Mouse (Mus musculus) CH12.LX (cell line): ENCODE measurements around the gene Pigt.

ENCODE experiments used
- E2F4 ChIP-seq: IDR thresholded peaks from 2 replicates; pipeline ENCODE4 v1.6.1; 2011; ENCODE audit warnings: low read depth, low read length, improper control_type of control experiment; ENCODE audit not compliant: insufficient replicate concordance
- ELF1 ChIP-seq: IDR thresholded peaks from 2 replicates; pipeline ENCODE4 v1.6.1; 2014; ENCODE audit warnings: low read depth, mild to moderate bottlenecking, inconsistent platforms, low read length, improper control_type of control experiment
- IRF4 ChIP-seq: IDR thresholded peaks from 2 replicates; pipeline ENCODE4 v1.6.1; 2014; ENCODE audit warnings: low read depth, mild to moderate bottlenecking, inconsistent platforms, low read length, improper control_type of control experiment
- POLR2A ChIP-seq: IDR thresholded peaks from 2 replicates; pipeline ENCODE4 v1.6.1; 2011; ENCODE audit warnings: low read depth, mild to moderate bottlenecking, improper control_type of control experiment, low read length
- TCF12 ChIP-seq: IDR thresholded peaks from 2 replicates; pipeline ENCODE4 v1.6.1; 2014; ENCODE audit warnings: low read depth, mild to moderate bottlenecking, inconsistent platforms, low read length, improper control_type of control experiment
- ZNF384 ChIP-seq: IDR thresholded peaks from 2 replicates; pipeline ENCODE4 v1.6.1; 2012; ENCODE audit warnings: low read depth, low read length, improper control_type of control experiment, inconsistent platforms

GRCm38 (mm10) chr2:164449341-164450042, 47.8 kb upstream of the Pigt start:
- no peak for TF ChIP-seq ZNF384
- no peak for TF ChIP-seq POLR2A
- TF ChIP-seq E2F4, result no peak
- TF ChIP-seq IRF4, result no peak
- TF ChIP-seq ELF1, result no peak
- TF ChIP-seq TCF12, result no peak
